Mouse (Mus musculus) liver, postnatal 0 days (tissue): ENCODE results near the gene Thnsl1. TPM values are rescaled to one million over a fixed set of nuclear protein-coding genes. Genes with fewer than 3 reads are reported as not detected.
A peak's percentile ranks its signal among the peaks of the same experiment; 100 is the strongest.

Experiments used
- ATAC-seq: fragments of 200-750 bp; cut with Nextera tagmentation; 2 replicates; pipeline ENCODE4 v1.8.0; 2017; ENCODE audit warnings: mild to moderate bottlenecking, moderate library complexity
- DNase-seq: peaks from one replicate; pipeline ENCODE4 v3.0.0-alpha.2; 2016
- H3K27ac ChIP-seq: fragments of 300-500 bp; sonication (generic); 2 replicates; pipeline ENCODE4 v1.5.1; 2014; ENCODE audit warnings: antibody characterized with exemption, moderate library complexity, mild to moderate bottlenecking, low read depth
- H3K27me3 ChIP-seq: fragments of 300-500 bp; sonication (generic); 2 replicates; pipeline ENCODE4 v1.6.1; 2014; ENCODE audit warnings: low read length, control low read depth, mixed read lengths; ENCODE audit not compliant: insufficient read depth
- H3K36me3 ChIP-seq: fragments of 300-500 bp; sonication (generic); replicated peaks from 2 replicates; pipeline ENCODE4 v1.6.1; 2014; ENCODE audit warnings: mild to moderate bottlenecking, control low read depth, low read length, moderate library complexity, mixed read lengths; ENCODE audit not compliant: insufficient read depth
- H3K4me1 ChIP-seq: fragments of 300-500 bp; sonication (generic); 2 replicates; pipeline ENCODE4 v1.6.1; 2014; ENCODE audit warnings: antibody characterized with exemption, mild to moderate bottlenecking, control low read depth; ENCODE audit not compliant: insufficient read depth
- H3K4me2 ChIP-seq: fragments of 300-500 bp; sonication (generic); 2 replicates; pipeline ENCODE4 v1.6.1; 2014; ENCODE audit warnings: low read depth, mild to moderate bottlenecking, low read length, moderate library complexity, mixed read lengths
- H3K4me3 ChIP-seq: fragments of 300-500 bp; sonication (generic); 2 replicates; pipeline ENCODE4 v1.5.1; 2014; ENCODE audit warnings: low read depth, low read length
- H3K9ac ChIP-seq: fragments of 300-500 bp; sonication (generic); replicated peaks from 2 replicates; pipeline ENCODE4 v1.6.1; 2014; ENCODE audit warnings: mild to moderate bottlenecking, moderate library complexity
- H3K9me3 ChIP-seq: fragments of 300-500 bp; sonication (generic); 2 replicates; pipeline ENCODE4 v1.6.1; 2016; ENCODE audit warnings: mild to moderate bottlenecking, control low read depth, low read length, mixed read lengths
- CTCF ChIP-seq: sonication (generic); IDR thresholded peaks from 2 replicates; pipeline ENCODE4 v1.5.1; 2016; ENCODE audit warnings: antibody characterized with exemption, low read depth
- EP300 ChIP-seq: IDR thresholded peaks from 2 replicates; pipeline ENCODE4 v1.6.1; 2016; ENCODE audit warnings: antibody characterized with exemption, low read depth, mild to moderate bottlenecking
- WGBS: fragments of 180-500 bp; shearing (Covaris S2); extraction: QIAGEN DNeasy Blood & Tissue Kit; methylation state at CpG from one replicate; pipeline ENCODE4 v1.1.7; 2014; ENCODE audit not compliant: insufficient replicate concordance; 5-methylcytosine and 5-hydroxymethylcytosine counted together
- polyA plus RNA-seq: library from polyadenylated mRNA; unstranded; fragments of >200 nt; fragmentation: Nextera tagmentation; extraction: Ambion mirVana; gene quantifications from 2 replicates; pipeline ENCODE4 v1.2.1, GENCODE M21; 2015

The Thnsl1 gene
- polyA plus RNA-seq, 1 experiment from 2014 or later = 2.1 TPM

- H3K4me3 ChIP-seq = no peak overlapping the region
- H3K4me1 ChIP-seq = 0 out of 2 replicates have a peak, but pooled peaks cover 5% of the 10 kb centered on the region
- WGBS = 11% methylated on average over 4 of the region's 4 CpGs
- no peak overlapping the region for H3K9ac ChIP-seq
- no peaks in the 10 kb centered on the region for H3K27me3 ChIP-seq
- TF ChIP-seq EP300 = no peak
- peak; percentile 94 for TF ChIP-seq CTCF
- ATAC-seq (peak; percentile 77), DNase-seq (peak; percentile 67)
- H3K9me3 ChIP-seq = no peaks in the 10 kb centered on the region
- no peaks in the 10 kb centered on the region for H3K36me3 ChIP-seq
- H3K27ac ChIP-seq = no peak overlapping the region
- H3K4me2 ChIP-seq = no peak overlapping the region
Observed at GRCm38 (mm10) chr2:21261370-21262006, 56.0 kb downstream of the Thnsl1 start.

GRCm38 (mm10) chr2:21264031-21264430 lies 58.5 kb downstream of the Thnsl1 start:
- no peak overlapping the region for H3K4me3 ChIP-seq
- 75% methylated on average over 4 of the region's 4 CpGs for WGBS
- H3K36me3 ChIP-seq = no peaks in the 10 kb centered on the region
- no peaks in the 10 kb centered on the region for H3K9me3 ChIP-seq
- H3K27ac ChIP-seq = no peak overlapping the region
- H3K4me2 ChIP-seq = no peak overlapping the region
- ATAC-seq (no peak), DNase-seq (no peak)
- 0 out of 2 replicates have a peak, but pooled peaks cover 2% of the 10 kb centered on the region for H3K4me1 ChIP-seq
- TF ChIP-seq CTCF = no peak
- no peak for TF ChIP-seq EP300
- no peaks in the 10 kb centered on the region for H3K27me3 ChIP-seq
- H3K9ac ChIP-seq = no peak overlapping the region

Other genes with a start within 250 kb of the Thnsl1 start
- gene Arhgap21, start 236.8 kb upstream of the Thnsl1 start, polyA plus RNA-seq = 4.5 and 5.5 TPM in 2 replicates
- gene Enkur, start 359 bp upstream of the Thnsl1 start, polyA plus RNA-seq = 0.14 and 0.19 TPM in 2 replicates
- gene Gpr158, start 161.8 kb downstream of the Thnsl1 start, polyA plus RNA-seq = not detected in 2 replicates